Mouse (Mus musculus) testis, adult 2 months (tissue): Measurements from ENCODE around the gene Ermap.

Source experiments
- CTCF ChIP-seq: fragments of 200-500 bp; IDR thresholded peaks from 2 replicates; pipeline ENCODE4 v1.5.1; 2012; ENCODE audit warnings: low read depth, mild to moderate bottlenecking, inconsistent platforms, low read length, moderate library complexity; ENCODE audit not compliant: control insufficient read depth, insufficient read depth, insufficient replicate concordance
- POLR2A ChIP-seq: fragments of 200-500 bp; IDR thresholded peaks from 2 replicates; pipeline ENCODE4 v1.6.1; 2012; ENCODE audit warnings: low read depth, mild to moderate bottlenecking, inconsistent platforms, low read length, moderate library complexity; ENCODE audit not compliant: control insufficient read depth

GRCm38 (mm10) chr4:119192757-119193156, 2.9 kb upstream of the Ermap start:
- TF ChIP-seq POLR2A (no peak), CTCF (no peak)
